Mouse (Mus musculus) brain, adult 2 months (tissue): ENCODE results near the gene Saysd1.

Experiments used
- DNase-seq: peaks from one replicate; pipeline ENCODE4 v3.0.0; 2011; ENCODE audit warnings: low read depth, low spot score

The Saysd1 gene

GRCm38 (mm10) chr14:20112218-20112617 lies 26.1 kb downstream of the Saysd1 start:
- no peak for DNase-seq

- DNase-seq, result no peak
These were observed 27.4 kb downstream of the Saysd1 start for GRCm38 (mm10) chr14:20110945-20111344.

DNA sequence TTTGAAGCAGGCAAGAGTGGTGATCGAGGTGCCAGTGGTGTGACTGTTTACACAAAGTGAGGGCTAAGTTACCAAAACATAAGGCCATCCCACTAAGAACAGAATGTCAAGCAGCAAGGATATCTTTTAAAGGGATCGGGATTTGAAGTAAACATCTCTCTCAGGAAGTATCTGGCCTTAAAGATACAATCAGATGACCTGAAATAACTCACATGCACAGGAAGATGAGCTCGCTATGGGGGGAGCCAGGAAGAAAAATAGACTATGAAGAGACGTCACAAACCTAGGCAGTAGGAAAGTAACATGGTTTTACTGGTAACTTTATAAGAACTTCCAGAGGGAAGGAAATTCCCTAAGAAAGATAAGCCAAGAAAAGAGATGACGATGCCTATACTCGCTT lies 32.1 kb downstream of the Saysd1 start:
- no peak for DNase-seq

- peak; percentile 34 for DNase-seq
These were observed 35.1 kb downstream of the Saysd1 start for GRCm38 (mm10) chr14:20103207-20103606.

DNA sequence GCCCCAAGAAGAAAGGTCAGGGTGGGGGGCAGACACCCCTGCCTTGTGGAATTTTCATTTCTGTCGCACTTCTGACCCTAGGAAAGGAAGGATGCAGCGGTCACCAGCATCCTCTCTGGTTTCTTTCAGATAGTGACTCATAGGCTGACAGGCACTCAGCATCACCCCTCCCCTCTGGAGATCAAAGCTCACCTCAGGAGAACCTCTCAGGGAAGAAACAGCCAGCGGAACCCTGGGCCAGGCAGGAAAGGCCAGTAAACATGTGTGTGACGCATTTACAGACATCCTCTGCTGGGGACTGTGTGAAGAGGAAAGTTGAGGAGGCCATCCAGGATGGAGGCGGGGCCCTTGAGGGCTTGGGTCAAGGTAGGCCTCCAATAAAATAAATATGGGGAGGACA lies 40.3 kb downstream of the Saysd1 start:
- no peak for DNase-seq

GRCm38 (mm10) chr14:20094942-20095341 lies 43.4 kb downstream of the Saysd1 start:
- no peak for DNase-seq

DNA sequence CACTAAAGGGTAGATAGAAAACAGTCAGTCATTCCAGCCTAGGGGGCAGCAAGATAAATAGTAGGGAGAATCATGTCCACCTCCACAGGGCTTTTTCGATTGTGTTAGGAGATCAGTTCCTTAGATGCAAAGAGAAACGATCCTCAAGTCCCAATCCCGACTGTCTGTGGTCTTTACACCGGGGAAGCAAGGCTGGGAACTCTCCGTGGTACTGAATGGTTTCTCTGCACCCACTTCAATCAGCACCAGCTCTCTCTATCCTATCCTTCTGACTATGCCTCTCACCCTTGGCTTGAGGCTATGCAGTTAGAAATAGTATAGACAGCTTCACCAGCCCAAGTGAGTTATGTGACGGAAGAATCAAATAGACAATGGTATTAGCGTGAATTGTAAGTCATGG lies 44.8 kb downstream of the Saysd1 start:
- no peak for DNase-seq

GRCm38 (mm10) chr14:20084335-20084734 lies 54.0 kb downstream of the Saysd1 start:
- no peak for DNase-seq

GRCm38 (mm10) chr14:20082536-20083325 lies 55.6 kb downstream of the Saysd1 start:
- DNase-seq, result peak; percentile 98

GRCm38 (mm10) chr14:20081937-20082533 lies 56.3 kb downstream of the Saysd1 start:
- no peak for DNase-seq

- no peak for DNase-seq
These were observed 57.2 kb downstream of the Saysd1 start for GRCm38 (mm10) chr14:20081084-20081483.

DNA sequence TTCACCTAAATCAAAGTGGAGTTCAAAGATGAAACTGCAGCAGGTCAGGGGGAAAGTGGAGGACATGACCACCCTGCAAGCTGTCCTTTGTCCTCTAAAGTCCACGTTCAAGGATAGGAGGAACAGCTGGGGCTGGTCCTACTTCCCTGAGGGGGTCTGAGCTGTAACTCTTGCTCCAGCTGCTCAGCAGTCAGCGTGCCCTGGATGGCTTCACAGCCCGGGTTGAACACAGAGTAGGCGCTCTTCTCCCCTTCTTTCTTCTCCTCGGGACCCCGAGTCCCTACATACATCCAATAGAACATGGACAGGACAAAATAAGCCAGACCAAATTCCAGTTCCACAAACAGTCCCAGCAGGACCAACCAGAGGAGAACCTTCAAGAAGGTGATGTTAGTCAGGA lies 61.2 kb downstream of the Saysd1 start:
- DNase-seq, result no peak

GRCm38 (mm10) chr14:20075544-20075943 lies 62.8 kb downstream of the Saysd1 start:
- DNase-seq, result peak; percentile 53

GRCm38 (mm10) chr14:20074759-20075158 lies 63.6 kb downstream of the Saysd1 start:
- DNase-seq, result no peak

GRCm38 (mm10) chr14:20070629-20071028 lies 67.7 kb downstream of the Saysd1 start:
- DNase-seq, result peak; percentile 64

- no peak for DNase-seq
These were observed 70.0 kb downstream of the Saysd1 start for GRCm38 (mm10) chr14:20068365-20068764.

DNA sequence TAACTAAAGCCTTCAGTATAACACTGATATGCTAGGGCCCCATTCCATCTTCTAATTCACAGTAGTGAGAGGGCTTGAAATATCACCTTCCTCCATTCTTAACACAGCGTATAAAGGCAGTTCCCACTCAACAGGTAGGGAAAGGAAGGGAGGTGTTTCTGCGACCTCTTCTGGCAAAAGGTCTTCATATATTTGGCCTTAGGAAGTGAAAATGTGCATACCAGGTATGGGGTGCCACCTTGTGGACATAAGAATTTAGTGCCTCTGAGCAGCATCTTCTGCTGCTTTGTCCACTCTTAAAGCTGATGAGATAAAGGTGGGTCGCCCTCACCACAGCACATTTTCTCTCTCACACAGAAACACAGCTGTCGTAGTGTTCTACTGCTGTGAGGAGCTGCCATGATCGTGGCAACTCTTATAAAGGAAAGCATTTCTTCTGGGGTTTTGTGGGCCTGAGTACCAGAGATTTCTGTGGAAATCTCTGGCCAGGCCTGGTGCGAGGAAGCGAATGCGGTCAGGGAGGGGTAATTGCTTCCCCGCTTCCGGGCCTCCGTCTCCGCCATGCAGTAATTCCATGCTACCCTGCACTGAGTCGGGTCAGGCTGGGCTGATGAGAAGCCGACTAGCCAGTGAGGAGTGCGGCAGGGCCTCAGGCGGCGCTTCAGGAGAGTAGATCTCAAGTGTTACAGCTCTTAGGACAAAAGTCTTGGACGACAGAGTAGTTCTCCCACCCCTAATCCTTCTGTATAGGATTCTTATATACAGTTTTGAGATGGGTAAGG lies 70.8 kb downstream of the Saysd1 start:
- peak; percentile 94 for DNase-seq

- no peak for DNase-seq
These were observed 73.6 kb downstream of the Saysd1 start for GRCm38 (mm10) chr14:20064771-20065170.

GRCm38 (mm10) chr14:20048481-20048835 lies 89.9 kb downstream of the Saysd1 start:
- DNase-seq, result no peak

GRCm38 (mm10) chr14:20047814-20048480 lies 90.4 kb downstream of the Saysd1 start:
- peak; percentile 81 for DNase-seq

- DNase-seq, result no peak
These were observed 91.0 kb downstream of the Saysd1 start for GRCm38 (mm10) chr14:20047291-20047690.

GRCm38 (mm10) chr14:20044036-20044435 lies 94.3 kb downstream of the Saysd1 start:
- DNase-seq, result peak; percentile 26
